Mouse (Mus musculus) testis, adult 2 months (tissue): ENCODE measurements around the gene Gsg1l. TPM values are rescaled to one million over a fixed set of nuclear protein-coding genes. Genes with fewer than 3 reads are reported as not detected.

ENCODE experiments used
- H3K27ac ChIP-seq: fragments of 200-500 bp; 2 replicates; pipeline ENCODE4 v1.5.1; 2012; ENCODE audit warnings: low read depth, low read length; ENCODE audit not compliant: control insufficient read depth, insufficient read depth
- H3K27me3 ChIP-seq: fragments of 200-500 bp; 2 replicates; pipeline ENCODE4 v1.6.1; 2012; ENCODE audit warnings: mild to moderate bottlenecking, low read length, moderate library complexity; ENCODE audit not compliant: control insufficient read depth, insufficient read depth
- H3K36me3 ChIP-seq: fragments of 200-500 bp; 2 replicates; pipeline ENCODE4 v1.6.1; 2012; ENCODE audit warnings: mild to moderate bottlenecking, low read length; ENCODE audit not compliant: control insufficient read depth, insufficient read depth
- H3K4me1 ChIP-seq: fragments of 200-500 bp; 2 replicates; pipeline ENCODE4 v1.6.1; 2012; ENCODE audit warnings: low read length; ENCODE audit not compliant: control insufficient read depth, insufficient read depth
- H3K4me3 ChIP-seq: fragments of 200-500 bp; 2 replicates; pipeline ENCODE4 v1.5.1; 2012; ENCODE audit warnings: low read depth, mild to moderate bottlenecking, low read length, moderate library complexity, mixed read lengths; ENCODE audit not compliant: control insufficient read depth
- CTCF ChIP-seq: fragments of 200-500 bp; IDR thresholded peaks from 2 replicates; pipeline ENCODE4 v1.5.1; 2012; ENCODE audit warnings: low read depth, mild to moderate bottlenecking, inconsistent platforms, low read length, moderate library complexity; ENCODE audit not compliant: control insufficient read depth, insufficient read depth, insufficient replicate concordance
- POLR2A ChIP-seq: fragments of 200-500 bp; IDR thresholded peaks from 2 replicates; pipeline ENCODE4 v1.6.1; 2012; ENCODE audit warnings: low read depth, mild to moderate bottlenecking, inconsistent platforms, low read length, moderate library complexity; ENCODE audit not compliant: control insufficient read depth
- polyA plus RNA-seq: library from polyadenylated mRNA; depleted of rRNA; stranded (reverse); fragments of >200 nt; gene quantifications from 2 replicates; pipeline ENCODE4 v1.2.3, GENCODE M21; 2012

Gene Gsg1l
- polyA plus RNA-seq, 1 experiment: 0.52 TPM

- Histone ChIP-seq H3K4me1 (no peaks in the 10 kb centered on the region), H3K27ac (no peak overlapping the region), H3K27me3 (no peaks in the 10 kb centered on the region), H3K4me3 (no peak overlapping the region), H3K36me3 (no peaks in the 10 kb centered on the region; the same call in 1 of the 2 replicates)
- TF ChIP-seq POLR2A: no peak
- TF ChIP-seq CTCF: no peak
Measured at GRCm38 (mm10) chr7:126100440-126100839, 18.2 kb upstream of the Gsg1l start.

- Histone ChIP-seq H3K27me3 (no peaks in the 10 kb centered on the region), H3K4me1 (no peaks in the 10 kb centered on the region), H3K36me3 (no peaks in the 10 kb centered on the region; the same call in 1 of the 2 replicates), H3K4me3 (no peak overlapping the region), H3K27ac (no peak overlapping the region)
- TF ChIP-seq POLR2A (no peak), CTCF (no peak)
Measured at GRCm38 (mm10) chr7:126099835-126100234, 17.6 kb upstream of the Gsg1l start.

- H3K4me3 ChIP-seq: no peak overlapping the region
- TF ChIP-seq CTCF (no peak), POLR2A (no peak)
- H3K4me1 ChIP-seq: no peaks in the 10 kb centered on the region
- H3K36me3 ChIP-seq: no peaks in the 10 kb centered on the region; the same call in 1 of the 2 replicates
- no peak overlapping the region for H3K27ac ChIP-seq
- no peaks in the 10 kb centered on the region for H3K27me3 ChIP-seq
Measured at GRCm38 (mm10) chr7:126099163-126099775, 17.1 kb upstream of the Gsg1l start.

- Histone ChIP-seq H3K4me3 (no peak overlapping the region), H3K27ac (no peak overlapping the region), H3K36me3 (no peaks in the 10 kb centered on the region), H3K4me1 (no peaks in the 10 kb centered on the region), H3K27me3 (no peaks in the 10 kb centered on the region)
- no peak for TF ChIP-seq POLR2A
- no peak for TF ChIP-seq CTCF
Measured at GRCm38 (mm10) chr7:126097219-126097915, 15.2 kb upstream of the Gsg1l start.

GRCm38 (mm10) chr7:126096596-126096995 is 14.4 kb upstream of the Gsg1l start:
- Histone ChIP-seq H3K27ac (no peak overlapping the region), H3K36me3 (no peaks in the 10 kb centered on the region), H3K27me3 (no peaks in the 10 kb centered on the region), H3K4me3 (no peak overlapping the region), H3K4me1 (no peaks in the 10 kb centered on the region)
- TF ChIP-seq POLR2A (no peak), CTCF (no peak)

- Histone ChIP-seq H3K27ac (no peak overlapping the region), H3K4me3 (no peak overlapping the region), H3K36me3 (no peaks in the 10 kb centered on the region), H3K4me1 (no peaks in the 10 kb centered on the region), H3K27me3 (no peaks in the 10 kb centered on the region)
- TF ChIP-seq CTCF: no peak
- TF ChIP-seq POLR2A: no peak
Measured at GRCm38 (mm10) chr7:126094738-126095137, 12.5 kb upstream of the Gsg1l start.

- Histone ChIP-seq H3K4me1 (no peaks in the 10 kb centered on the region), H3K36me3 (no peaks in the 10 kb centered on the region), H3K27me3 (no peaks in the 10 kb centered on the region), H3K27ac (no peak overlapping the region; the same call in 1 of the 2 replicates), H3K4me3 (peak overlapping the region; percentile 60)
- TF ChIP-seq POLR2A: no peak
- no peak for TF ChIP-seq CTCF
Measured at GRCm38 (mm10) chr7:126093162-126093561, 11.0 kb upstream of the Gsg1l start.
